Comparison of ENCODE assay signal across 19 mouse cellular contexts in the genomic region with DNA sequence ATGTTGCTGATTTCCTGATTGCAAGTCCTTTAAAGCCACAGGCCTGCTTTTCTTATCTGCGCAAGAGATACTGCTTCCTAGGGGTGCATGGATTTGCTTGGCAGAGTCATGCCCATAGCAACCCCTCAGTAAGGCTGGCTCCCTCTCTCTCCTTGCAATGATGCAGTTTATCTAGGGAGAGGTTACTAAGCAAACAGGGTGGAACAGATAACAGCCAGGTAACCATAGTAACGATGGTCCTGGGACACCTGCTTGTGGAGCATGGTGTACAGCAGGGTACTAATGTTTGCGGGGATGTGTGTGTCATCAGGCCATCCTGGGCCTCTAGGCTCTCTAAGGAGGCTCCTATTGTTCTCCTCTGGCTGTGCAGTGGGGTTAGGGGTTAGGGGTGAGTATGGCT.
A peak's percentile ranks its signal among the peaks of the same experiment; 100 is the strongest.
DNase-seq lines count a peak whose midpoint lies in the region; ATAC-seq and TF ChIP-seq lines count a peak whose summit lies in the region.
"Had no signal": no experiment of that assay in that cellular context is flagged by ENCODE, and none has a peak within 500 bp of the region (broad histone marks: within the 10 kb centered on the region; RNA-seq: fewer than 3 reads in every experiment).

No protein-coding gene starts in this region.

- H3K9me3 ChIP-seq in hindbrain, embryonic 10.5 days, result no peaks in the 10 kb centered on the region
- H3K9me3 ChIP-seq in hindbrain, embryonic 11.5 days (ENCODE audit: control insufficient read depth, low read length), result no peaks in the 10 kb centered on the region
- H3K9me3 ChIP-seq in midbrain, embryonic 11.5 days (ENCODE audit: control insufficient read depth, low read length), result no peaks in the 10 kb centered on the region
- H3K9me3 ChIP-seq in midbrain, postnatal 0 days (ENCODE audit: low read length), result no peaks in the 10 kb centered on the region
- no peaks in the 10 kb centered on the region for H3K9me3 ChIP-seq in embryonic facial prominence, embryonic 12.5 days
- no peaks in the 10 kb centered on the region for H3K9me3 ChIP-seq in midbrain, embryonic 16.5 days (replicated peaks; ENCODE audit: control insufficient read depth, low read length, poor library complexity, severe bottlenecking)

- H3K4me3 ChIP-seq in hindbrain, embryonic 10.5 days, result no peak overlapping the region
- H3K4me3 ChIP-seq in hindbrain, embryonic 11.5 days (ENCODE audit: low read depth, low read length), result no peak overlapping the region
- no peak overlapping the region for H3K4me3 ChIP-seq in midbrain, embryonic 11.5 days (ENCODE audit: low read depth, low read length)
- H3K4me3 ChIP-seq in midbrain, postnatal 0 days (ENCODE audit: low read depth, low read length), result no peak overlapping the region
- H3K4me3 ChIP-seq in embryonic facial prominence, embryonic 12.5 days, result no peak overlapping the region
- H3K4me3 ChIP-seq in midbrain, embryonic 16.5 days (ENCODE audit: low read depth, low read length), result no peak overlapping the region
- H3K4me3 ChIP-seq: gastrocnemius, adult 2 months; megakaryocyte, embryonic 14.5 days; myocyte had no signal

- H3K4me1 ChIP-seq in hindbrain, embryonic 10.5 days (replicated peaks), result peaks cover 35% of the 10 kb centered on the region
- no peaks in the 10 kb centered on the region; the same call in 1 of the 2 replicates for H3K4me1 ChIP-seq in hindbrain, embryonic 11.5 days (replicated peaks; ENCODE audit: control insufficient read depth, insufficient read depth, low read length)
- H3K4me1 ChIP-seq in midbrain, embryonic 11.5 days (ENCODE audit: control insufficient read depth, insufficient read depth, low read length), result peaks cover 7% of the 10 kb centered on the region
- H3K4me1 ChIP-seq in midbrain, postnatal 0 days (ENCODE audit: insufficient read depth, low read length), result peaks cover 9% of the 10 kb centered on the region
- peaks cover 44% of the 10 kb centered on the region for H3K4me1 ChIP-seq in embryonic facial prominence, embryonic 12.5 days
- peaks cover 20% of the 10 kb centered on the region; the same call in 1 of the 2 replicates for H3K4me1 ChIP-seq in midbrain, embryonic 16.5 days (ENCODE audit: control insufficient read depth, insufficient read depth, low read length)

- DNase-seq in hindbrain, embryonic 10.5 days (ENCODE audit: low spot score), result no peak
- no peak for DNase-seq in hindbrain, embryonic 11.5 days (ENCODE audit: low spot score)
- peak; percentile 77 for DNase-seq in midbrain, embryonic 11.5 days (ENCODE audit: low spot score, missing footprints)
- DNase-seq in midbrain, postnatal 0 days (ENCODE audit: low spot score), result no peak
- DNase-seq in cerebellum, postnatal 25 days, result no peak
- DNase-seq in heart, postnatal 10 days, result no peak
- DNase-seq: adrenal gland, postnatal 10 days; B cell, adult 2 months; cerebellum, adult 9-11 months; gastrocnemius, adult 2 months; kidney, adult 11 months; liver, postnatal 0 days; thymus, postnatal 14 days had no signal

- intact Hi-C loops in heart, postnatal 10 days (cut with DNase I), result no loop called here

- TF ChIP-seq CTCF in midbrain, postnatal 0 days (IDR thresholded peaks at IDR 0.05), result no peak

- no peak overlapping the region for H3K9ac ChIP-seq in hindbrain, embryonic 11.5 days (ENCODE audit: low read depth, low read length)
- H3K9ac ChIP-seq in midbrain, embryonic 11.5 days (ENCODE audit: low read length), result no peak overlapping the region
- H3K9ac ChIP-seq in midbrain, postnatal 0 days (replicated peaks; ENCODE audit: low read length, poor library complexity, severe bottlenecking), result no peak overlapping the region
- peak overlapping the region; percentile 15; the same call in 1 of the 2 replicates for H3K9ac ChIP-seq in embryonic facial prominence, embryonic 12.5 days
- no peak overlapping the region for H3K9ac ChIP-seq in midbrain, embryonic 16.5 days (ENCODE audit: low read depth, low read length)
- H3K9ac ChIP-seq: liver, postnatal 0 days had no signal

- WGBS in hindbrain, embryonic 10.5 days, result 77% methylated on average over 3 of the region's 3 CpGs
- WGBS in hindbrain, embryonic 11.5 days, result 76% methylated on average over 3 of the region's 3 CpGs
- 57% methylated on average over 3 of the region's 3 CpGs for WGBS in midbrain, embryonic 11.5 days
- WGBS in midbrain, postnatal 0 days, result 56% methylated on average over 3 of the region's 3 CpGs
- WGBS in embryonic facial prominence, embryonic 12.5 days, result 67% methylated on average over 3 of the region's 3 CpGs
- 46% methylated on average over 3 of the region's 3 CpGs for WGBS in midbrain, embryonic 16.5 days

- 0 out of 2 replicates have a peak, but pooled peaks cover 7% of the 10 kb centered on the region for H3K27me3 ChIP-seq in hindbrain, embryonic 10.5 days (ENCODE audit: insufficient read depth, poor library complexity, severe bottlenecking)
- no peaks in the 10 kb centered on the region for H3K27me3 ChIP-seq in hindbrain, embryonic 11.5 days (ENCODE audit: control insufficient read depth, insufficient read depth, low read length)
- no peaks in the 10 kb centered on the region for H3K27me3 ChIP-seq in midbrain, embryonic 11.5 days (ENCODE audit: control insufficient read depth, insufficient read depth, low read length)
- no peaks in the 10 kb centered on the region for H3K27me3 ChIP-seq in midbrain, postnatal 0 days (ENCODE audit: insufficient read depth, low read length)
- no peaks in the 10 kb centered on the region for H3K27me3 ChIP-seq in embryonic facial prominence, embryonic 12.5 days
- no peaks in the 10 kb centered on the region for H3K27me3 ChIP-seq in midbrain, embryonic 16.5 days (ENCODE audit: control insufficient read depth, insufficient read depth, low read depth, low read length)
- H3K27me3 ChIP-seq: Patski had no signal

- ATAC-seq in hindbrain, embryonic 11.5 days (ENCODE audit: low FRiP score), result no peak
- 0 out of 2 replicates have a peak, but pooled peaks have one; percentile 19 for ATAC-seq in midbrain, embryonic 11.5 days (ENCODE audit: low FRiP score)
- ATAC-seq in midbrain, postnatal 0 days (ENCODE audit: low FRiP score), result no peak
- ATAC-seq in embryonic facial prominence, embryonic 12.5 days (ENCODE audit: insufficient number of reproducible peaks, insufficient read depth, low FRiP score, low TSS enrichment), result no peak
- ATAC-seq in midbrain, embryonic 16.5 days, result 0 out of 2 replicates have a peak, but pooled peaks have one; percentile 27
- ATAC-seq: liver, postnatal 0 days; Patski had no signal

- H3K4me2 ChIP-seq in hindbrain, embryonic 11.5 days (replicated peaks; ENCODE audit: low read depth, low read length), result no peak overlapping the region
- no peak overlapping the region for H3K4me2 ChIP-seq in midbrain, embryonic 11.5 days
- no peak overlapping the region for H3K4me2 ChIP-seq in midbrain, postnatal 0 days (ENCODE audit: low read depth, low read length, poor library complexity, severe bottlenecking)
- no peak overlapping the region for H3K4me2 ChIP-seq in embryonic facial prominence, embryonic 12.5 days (replicated peaks)
- H3K4me2 ChIP-seq in midbrain, embryonic 16.5 days (ENCODE audit: low read length), result no peak overlapping the region

- H3K36me3 ChIP-seq in hindbrain, embryonic 10.5 days, result no peaks in the 10 kb centered on the region
- no peaks in the 10 kb centered on the region for H3K36me3 ChIP-seq in hindbrain, embryonic 11.5 days (ENCODE audit: control insufficient read depth, insufficient read depth, low read length)
- no peaks in the 10 kb centered on the region for H3K36me3 ChIP-seq in midbrain, embryonic 11.5 days (ENCODE audit: control insufficient read depth, insufficient read depth, low read length)
- no peaks in the 10 kb centered on the region for H3K36me3 ChIP-seq in midbrain, postnatal 0 days (ENCODE audit: insufficient read depth, low read length)
- H3K36me3 ChIP-seq in embryonic facial prominence, embryonic 12.5 days, result no peaks in the 10 kb centered on the region
- no peaks in the 10 kb centered on the region for H3K36me3 ChIP-seq in midbrain, embryonic 16.5 days (ENCODE audit: control insufficient read depth, insufficient read depth, low read length)

- H3K27ac ChIP-seq in hindbrain, embryonic 10.5 days, result 0 out of 2 replicates have a peak overlapping the region, but pooled peaks have one; percentile 40
- no peak overlapping the region for H3K27ac ChIP-seq in hindbrain, embryonic 11.5 days (ENCODE audit: low read depth, low read length)
- no peak overlapping the region for H3K27ac ChIP-seq in midbrain, embryonic 11.5 days (ENCODE audit: low read depth, low read length)
- no peak overlapping the region for H3K27ac ChIP-seq in midbrain, postnatal 0 days (ENCODE audit: low read depth, low read length)
- peak overlapping the region; percentile 46; the same call in 1 of the 2 replicates for H3K27ac ChIP-seq in embryonic facial prominence, embryonic 12.5 days
- no peak overlapping the region for H3K27ac ChIP-seq in midbrain, embryonic 16.5 days (ENCODE audit: low read length)
- H3K27ac ChIP-seq: gastrocnemius, adult 2 months; stomach, postnatal 0 days had no signal

Comparison
In these comparisons a context has a peak if more than half of its experiments do, and no peak if none do; other contexts are left out.
1. H3K27ac ChIP-seq: peak in hindbrain, embryonic 10.5 days (single experiment) and embryonic facial prominence, embryonic 12.5 days (single experiment); none in hindbrain, embryonic 11.5 days (single experiment), midbrain, embryonic 11.5 days (single experiment), midbrain, postnatal 0 days (single experiment) and midbrain, embryonic 16.5 days (single experiment).
2. ATAC-seq: peak in midbrain, embryonic 11.5 days (single experiment) and midbrain, embryonic 16.5 days (single experiment); none in hindbrain, embryonic 11.5 days (single experiment), midbrain, postnatal 0 days (single experiment) and embryonic facial prominence, embryonic 12.5 days (single experiment).